Mouse (Mus musculus): ENCODE data around the gene Stk11ip. TPM values are rescaled to one million over a fixed set of nuclear protein-coding genes. Genes with fewer than 3 reads are reported as not detected.

Stk11ip gene
- polyA plus RNA-seq (2015; fragmentation: Nextera tagmentation; extraction: Ambion mirVana): 14.3 and 14.7 TPM in 2 replicates

DNA sequence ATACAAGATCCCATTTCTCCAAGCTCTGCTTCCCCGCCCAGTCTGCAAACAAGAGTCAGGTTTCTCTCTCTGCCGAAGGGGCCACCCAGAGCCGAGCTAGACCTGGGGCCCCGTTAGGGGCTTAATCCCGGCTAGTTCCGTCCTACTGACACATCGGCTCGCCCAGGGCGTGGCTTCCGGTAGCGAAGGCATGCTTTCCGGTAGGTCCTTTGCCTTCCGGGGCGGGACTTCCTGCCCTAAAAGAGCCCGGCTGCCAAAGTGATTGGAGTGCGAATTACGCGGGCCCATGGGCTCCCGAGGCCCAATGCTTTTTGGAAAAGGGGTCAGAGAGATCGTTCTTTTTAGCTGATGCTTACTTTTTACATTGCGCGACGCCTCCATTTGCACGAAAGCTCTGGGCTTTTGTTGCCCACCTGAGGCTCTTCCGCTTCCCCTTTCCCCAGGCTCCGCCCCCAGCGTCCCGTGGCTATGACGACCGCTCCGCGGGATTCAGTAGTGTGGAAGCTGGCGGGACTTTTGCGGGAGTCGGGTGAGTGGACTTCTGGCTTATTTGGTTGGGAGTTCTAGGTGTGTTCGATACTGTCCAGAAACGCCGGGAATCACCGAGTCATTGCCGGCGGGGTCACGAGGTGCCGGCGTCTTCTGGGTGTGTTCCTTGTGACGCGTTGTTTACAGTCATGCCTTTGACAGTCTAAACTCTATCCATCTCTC, at the start of gene Stk11ip:
TSS of gene Stk11ip (plus strand) at position 209 of the 711 bp plus-strand sequence.
- peak; percentile 98 for ATAC-seq (replicated peaks; ENCODE audit: extremely low read depth, insufficient read depth, low FRiP score)
- Histone ChIP-seq H3K4me3 (ENCODE audit: low read length) (peak within 1 kb of the TSS; percentile 61), H3K27ac (ENCODE audit: low read length) (peak within 1 kb of the TSS; percentile 97), H3K9ac (ENCODE audit: low read length) (peak within 1 kb of the TSS; percentile 78), H3K36me3 (ENCODE audit: control insufficient read depth, insufficient read depth) (no peaks in the 10 kb centered on the region), H3K4me2 (ENCODE audit: low read depth, low read length) (peak within 1 kb of the TSS; percentile 79), H3K27me3 (ENCODE audit: control insufficient read depth, insufficient read depth, low read length) (no peaks in the 10 kb centered on the region), H3K4me1 (ENCODE audit: control insufficient read depth, insufficient read depth, low read length) (peaks cover 24% of the 10 kb centered on the region), H3K9me3 (replicated peaks; ENCODE audit: control insufficient read depth, low read length) (no peaks in the 10 kb centered on the region)
- under 1% methylated on average over 46 of the region's 46 CpGs for WGBS

DNA sequence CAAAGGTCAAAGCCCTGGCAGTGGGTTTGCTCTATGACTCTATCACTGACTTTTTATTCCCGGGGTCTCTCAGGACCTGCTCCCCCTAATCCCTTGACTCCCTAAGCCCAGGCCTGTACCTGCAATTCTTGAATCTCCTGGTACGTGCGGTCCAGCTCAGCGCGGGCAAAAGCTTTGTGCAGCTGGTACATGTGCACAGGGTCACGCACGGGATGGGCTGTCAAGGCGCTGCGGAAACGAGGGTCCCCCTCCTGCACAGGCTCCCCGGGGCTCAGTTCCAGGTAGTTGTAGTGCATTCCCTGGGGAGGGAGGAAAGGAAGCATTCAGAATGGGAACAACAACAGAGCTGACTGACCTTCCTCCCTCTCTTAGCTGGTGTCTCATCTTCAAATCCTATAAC, 44.9 kb upstream of the Stk11ip start:
- peaks cover 41% of the 10 kb centered on the region for H3K27me3 ChIP-seq (ENCODE audit: control insufficient read depth, insufficient read depth, low read length)
- no peak for ATAC-seq (replicated peaks; ENCODE audit: extremely low read depth, insufficient read depth, low FRiP score)

DNA sequence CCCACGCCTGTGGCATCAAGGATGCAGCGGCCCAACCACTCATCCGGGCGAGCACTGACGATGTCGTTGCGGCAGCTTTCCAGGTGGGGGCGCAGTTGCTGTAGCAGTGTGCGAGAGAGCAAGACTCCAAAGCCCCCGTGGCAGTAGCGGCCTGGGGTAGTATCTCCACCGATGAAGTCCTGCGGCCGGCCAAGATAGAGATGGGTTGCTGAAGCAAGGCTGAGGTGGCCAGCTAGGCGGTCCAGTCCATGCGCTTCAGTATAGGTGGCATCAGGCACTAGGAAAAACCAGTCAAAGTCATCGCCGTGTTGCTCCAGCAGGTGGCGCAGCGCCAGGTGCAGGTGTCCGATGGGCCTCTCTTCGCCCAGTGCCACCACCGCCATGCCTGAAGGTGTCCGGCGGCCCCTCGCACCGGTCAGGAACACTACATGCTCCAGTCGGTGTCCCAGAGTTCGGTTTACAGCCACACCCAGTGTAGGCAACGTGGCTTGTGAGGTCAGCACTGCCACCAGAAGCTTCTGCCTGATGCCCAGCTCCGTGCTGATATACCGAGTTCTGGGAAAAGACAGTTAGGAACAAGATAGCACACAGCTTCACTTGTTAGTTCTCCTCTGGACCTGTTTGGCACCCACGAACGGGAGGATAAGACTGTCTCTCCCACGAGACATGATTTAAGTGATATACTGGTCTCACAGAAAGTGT, 43.9 kb upstream of the Stk11ip start:
- no peak overlapping the region for H3K9ac ChIP-seq (ENCODE audit: low read length)
- no peak for ATAC-seq (replicated peaks; ENCODE audit: extremely low read depth, insufficient read depth, low FRiP score)
- H3K27ac ChIP-seq (ENCODE audit: low read length): 0 out of 2 replicates have a peak overlapping the region, but pooled peaks have one; percentile 14
- peak overlapping the region; percentile 81 for H3K4me2 ChIP-seq (ENCODE audit: low read depth, low read length)
- 13% methylated on average over 35 of the region's 35 CpGs for WGBS
- H3K4me1 ChIP-seq (ENCODE audit: control insufficient read depth, insufficient read depth, low read length): peaks cover 17% of the 10 kb centered on the region
- peak overlapping the region; percentile 76 for H3K4me3 ChIP-seq (ENCODE audit: low read length)
- H3K27me3 ChIP-seq (ENCODE audit: control insufficient read depth, insufficient read depth, low read length): peaks cover 44% of the 10 kb centered on the region
- no peaks in the 10 kb centered on the region for H3K9me3 ChIP-seq (replicated peaks; ENCODE audit: control insufficient read depth, low read length)
- H3K36me3 ChIP-seq (ENCODE audit: control insufficient read depth, insufficient read depth): peaks cover 14% of the 10 kb centered on the region

More for the DNA sequence above, 44.9 kb upstream of the Stk11ip start:
- Histone ChIP-seq H3K4me2 (ENCODE audit: low read depth, low read length) (no peak overlapping the region), H3K27ac (ENCODE audit: low read length) (no peak overlapping the region), H3K9me3 (replicated peaks; ENCODE audit: control insufficient read depth, low read length) (no peaks in the 10 kb centered on the region), H3K4me3 (ENCODE audit: low read length) (no peak overlapping the region), H3K4me1 (ENCODE audit: control insufficient read depth, insufficient read depth, low read length) (peaks cover 17% of the 10 kb centered on the region), H3K36me3 (ENCODE audit: control insufficient read depth, insufficient read depth) (peaks cover 14% of the 10 kb centered on the region), H3K9ac (ENCODE audit: low read length) (no peak overlapping the region)
- 94% methylated on average over 11 of the region's 11 CpGs for WGBS

DNA sequence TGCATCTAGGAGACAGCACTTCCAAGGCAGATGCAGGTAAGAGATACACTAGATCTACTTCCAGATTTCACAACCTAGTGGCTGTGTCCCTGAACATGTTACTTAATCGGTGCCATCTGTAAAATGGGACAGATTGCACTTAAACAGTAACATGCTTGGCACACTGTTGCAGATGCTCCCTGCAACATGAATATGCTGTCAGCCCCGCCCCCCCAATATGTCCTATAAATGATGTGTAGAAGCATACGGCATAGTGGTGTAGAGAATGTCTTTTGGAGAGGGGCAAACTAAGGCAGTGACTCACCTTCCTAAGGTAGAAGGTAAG, 43.4 kb upstream of the Stk11ip start:
- peak overlapping the region; percentile 76 for H3K4me3 ChIP-seq (ENCODE audit: low read length)
- H3K4me1 ChIP-seq (ENCODE audit: control insufficient read depth, insufficient read depth, low read length): peaks cover 17% of the 10 kb centered on the region
- H3K27me3 ChIP-seq (ENCODE audit: control insufficient read depth, insufficient read depth, low read length): peaks cover 45% of the 10 kb centered on the region
- peaks cover 13% of the 10 kb centered on the region for H3K36me3 ChIP-seq (ENCODE audit: control insufficient read depth, insufficient read depth)
- peak overlapping the region; percentile 81 for H3K4me2 ChIP-seq (ENCODE audit: low read depth, low read length)
- peak overlapping the region; percentile 79 for H3K9ac ChIP-seq (ENCODE audit: low read length)
- H3K9me3 ChIP-seq (replicated peaks; ENCODE audit: control insufficient read depth, low read length): no peaks in the 10 kb centered on the region
- no peak overlapping the region for H3K27ac ChIP-seq (ENCODE audit: low read length)
- no peak for ATAC-seq (replicated peaks; ENCODE audit: extremely low read depth, insufficient read depth, low FRiP score)
- WGBS: 38% methylated on average over 3 of the region's 3 CpGs

DNA sequence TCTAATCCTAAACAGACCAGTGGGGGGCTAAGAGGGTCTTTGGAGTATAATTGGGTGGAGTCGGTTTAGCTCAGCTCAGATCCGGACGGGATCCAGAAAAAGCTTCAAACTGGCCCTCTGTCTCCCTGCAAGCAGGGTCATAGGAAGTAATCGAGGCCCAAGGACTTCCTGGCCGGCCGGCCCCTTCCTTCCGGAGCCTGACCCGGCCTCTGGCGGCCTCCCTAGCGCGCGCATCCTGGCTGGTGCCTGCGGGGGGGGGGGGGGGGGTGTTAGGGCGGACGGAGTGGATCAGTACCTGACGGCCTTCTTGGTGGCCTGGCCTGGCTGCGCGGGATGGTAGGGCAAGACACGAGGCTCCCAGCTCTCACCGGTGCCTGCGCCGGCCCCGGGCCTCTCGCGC, 42.8 kb upstream of the Stk11ip start:
- 0% methylated on average over 12 of the region's 25 CpGs for WGBS
- Histone ChIP-seq H3K9ac (ENCODE audit: low read length) (peak overlapping the region; percentile 79), H3K27ac (ENCODE audit: low read length) (peak overlapping the region; percentile 76), H3K9me3 (replicated peaks; ENCODE audit: control insufficient read depth, low read length) (no peaks in the 10 kb centered on the region), H3K4me1 (ENCODE audit: control insufficient read depth, insufficient read depth, low read length) (peaks cover 17% of the 10 kb centered on the region), H3K4me2 (ENCODE audit: low read depth, low read length) (peak overlapping the region; percentile 81), H3K4me3 (ENCODE audit: low read length) (peak overlapping the region; percentile 76), H3K27me3 (ENCODE audit: control insufficient read depth, insufficient read depth, low read length) (peaks cover 45% of the 10 kb centered on the region), H3K36me3 (ENCODE audit: control insufficient read depth, insufficient read depth) (peaks cover 12% of the 10 kb centered on the region)
- peak; percentile 21 for ATAC-seq (replicated peaks; ENCODE audit: extremely low read depth, insufficient read depth, low FRiP score)

DNA sequence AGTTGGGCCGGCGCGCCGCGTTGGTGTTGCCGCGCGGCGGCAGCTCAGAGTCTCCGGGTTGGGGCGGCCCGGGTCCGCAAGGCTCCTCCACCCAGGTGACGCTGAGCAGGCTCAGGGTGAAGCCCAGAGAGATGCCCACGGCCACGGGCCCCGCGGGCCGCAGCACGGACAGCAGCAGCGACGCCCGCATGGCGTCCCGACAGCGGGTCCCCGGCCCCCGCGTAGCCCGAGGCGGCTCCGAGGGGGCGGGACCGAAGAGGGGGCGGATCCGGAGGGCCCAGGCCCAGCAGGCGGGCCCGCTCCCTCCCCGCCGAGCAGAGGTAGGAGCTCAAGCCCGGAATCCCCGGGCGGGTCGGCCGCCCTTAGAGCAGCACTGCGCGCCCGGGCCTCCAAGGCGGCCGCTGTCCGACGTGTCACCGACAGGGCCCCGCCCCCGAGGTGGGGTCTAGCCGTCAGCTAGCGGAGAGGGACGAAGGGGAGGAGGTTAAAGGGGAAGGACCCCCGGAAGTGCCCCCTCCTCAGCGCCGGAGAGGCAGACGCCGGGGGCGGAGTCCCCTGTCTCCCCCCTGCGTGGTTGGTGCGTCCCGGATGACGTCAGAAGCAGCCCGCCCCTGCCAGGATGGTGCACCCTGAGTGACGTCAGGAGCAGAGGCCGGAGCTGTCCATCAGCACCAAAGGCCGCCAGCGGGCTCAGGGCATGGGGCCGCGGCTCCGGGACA, 42.3 kb upstream of the Stk11ip start, which contains the start of the genes Chpf and Tmem198:
TSS of gene Chpf (minus strand) at position 392 of the 719 bp plus-strand sequence.
TSS of gene Tmem198 (plus strand) at position 617 of the 719 bp plus-strand sequence.
- Histone ChIP-seq H3K4me1 (ENCODE audit: control insufficient read depth, insufficient read depth, low read length) (peaks cover 17% of the 10 kb centered on the region), H3K9ac (ENCODE audit: low read length) (peak within 1 kb of the TSS; percentile 79), H3K36me3 (ENCODE audit: control insufficient read depth, insufficient read depth) (peaks cover 11% of the 10 kb centered on the region), H3K27me3 (ENCODE audit: control insufficient read depth, insufficient read depth, low read length) (peaks cover 47% of the 10 kb centered on the region), H3K4me2 (ENCODE audit: low read depth, low read length) (peak within 1 kb of the TSS; percentile 81), H3K27ac (ENCODE audit: low read length) (peak within 1 kb of the TSS; percentile 76), H3K9me3 (replicated peaks; ENCODE audit: control insufficient read depth, low read length) (no peaks in the 10 kb centered on the region), H3K4me3 (ENCODE audit: low read length) (peak within 1 kb of the TSS; percentile 76)
- under 1% methylated on average over 69 of the region's 76 CpGs for WGBS
- ATAC-seq (replicated peaks; ENCODE audit: extremely low read depth, insufficient read depth, low FRiP score): peak; percentile 90

DNA sequence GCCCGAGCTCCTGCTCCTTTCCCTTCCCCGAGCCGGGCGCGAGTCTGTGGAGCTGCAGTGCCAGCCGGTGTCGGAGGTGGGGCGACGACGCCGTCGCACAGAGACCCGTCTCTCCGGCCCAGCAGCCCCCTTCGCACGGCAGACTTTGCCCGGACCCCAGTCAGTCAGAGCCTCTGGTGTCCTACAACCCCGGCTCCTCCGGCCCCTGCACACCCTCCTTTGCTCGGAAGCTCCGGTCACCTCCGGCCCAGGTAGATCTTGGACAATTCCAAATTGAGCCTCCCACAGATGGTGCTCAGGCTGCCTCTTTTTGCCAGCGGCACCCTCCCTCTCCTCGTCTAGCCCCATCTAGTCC, 41.7 kb upstream of the Stk11ip start:
- Histone ChIP-seq H3K4me2 (ENCODE audit: low read depth, low read length) (peak overlapping the region; percentile 81), H3K4me1 (ENCODE audit: control insufficient read depth, insufficient read depth, low read length) (peaks cover 17% of the 10 kb centered on the region), H3K27ac (ENCODE audit: low read length) (no peak overlapping the region), H3K9me3 (replicated peaks; ENCODE audit: control insufficient read depth, low read length) (no peaks in the 10 kb centered on the region), H3K4me3 (ENCODE audit: low read length) (peak overlapping the region; percentile 76), H3K27me3 (ENCODE audit: control insufficient read depth, insufficient read depth, low read length) (peaks cover 47% of the 10 kb centered on the region), H3K36me3 (ENCODE audit: control insufficient read depth, insufficient read depth) (peaks cover 9% of the 10 kb centered on the region), H3K9ac (ENCODE audit: low read length) (no peak overlapping the region)
- 2% methylated on average over 23 of the region's 24 CpGs for WGBS
- peak; percentile 4 for ATAC-seq (replicated peaks; ENCODE audit: extremely low read depth, insufficient read depth, low FRiP score)

DNA sequence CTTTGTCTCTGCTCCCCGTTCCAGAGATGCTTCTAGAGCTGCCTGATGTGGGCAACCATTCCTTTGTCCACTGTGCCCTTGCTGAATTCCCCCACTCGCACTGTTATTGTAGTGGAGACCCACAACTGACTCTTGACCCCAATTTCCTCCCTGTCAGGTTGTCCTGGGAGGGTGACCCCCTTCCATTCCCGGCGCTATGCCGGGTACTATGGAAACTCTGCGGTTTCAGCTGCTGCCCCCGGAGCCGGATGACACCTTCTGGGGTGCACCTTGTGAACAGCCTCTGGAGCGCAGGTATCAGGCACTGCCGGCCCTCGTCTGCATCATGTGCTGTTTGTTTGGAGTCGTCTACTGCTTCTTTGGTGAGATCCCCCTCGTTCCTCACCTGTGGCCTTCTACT, 41.3 kb upstream of the Stk11ip start:
- Histone ChIP-seq H3K27ac (ENCODE audit: low read length) (no peak overlapping the region), H3K4me2 (ENCODE audit: low read depth, low read length) (peak overlapping the region; percentile 81), H3K9me3 (replicated peaks; ENCODE audit: control insufficient read depth, low read length) (no peaks in the 10 kb centered on the region), H3K4me3 (ENCODE audit: low read length) (peak overlapping the region; percentile 76), H3K9ac (ENCODE audit: low read length) (no peak overlapping the region), H3K4me1 (ENCODE audit: control insufficient read depth, insufficient read depth, low read length) (peaks cover 17% of the 10 kb centered on the region), H3K36me3 (ENCODE audit: control insufficient read depth, insufficient read depth) (peaks cover 5% of the 10 kb centered on the region), H3K27me3 (ENCODE audit: control insufficient read depth, insufficient read depth, low read length) (peaks cover 49% of the 10 kb centered on the region)
- WGBS: 25% methylated on average over 13 of the region's 13 CpGs
- ATAC-seq (replicated peaks; ENCODE audit: extremely low read depth, insufficient read depth, low FRiP score): no peak

Measured in heart, embryonic 16.5 days (tissue).